Mouse (Mus musculus) left cerebral cortex, postnatal 14 days (tissue): ENCODE measurements around the gene Mpv17l. TPM values are rescaled to one million over a fixed set of nuclear protein-coding genes. Genes with fewer than 3 reads are reported as not detected.
A peak's percentile ranks its signal among the peaks of the same experiment; 100 is the strongest.
"Not testable (repeated sequence)": the region's sequence is repeated elsewhere in the genome, so short reads cannot be mapped to it uniquely, and the experiment has no call there.

ENCODE experiments used
- DNase-seq, 2 experiments: peaks; one replicate each; pipeline ENCODE4 v3.0.0; 2021 to 2022; ENCODE audit warnings: low spot score in 2 of 2, mixed read lengths in 1 of 2
- intact Hi-C: fragments of 180-260 bp; cut with DNase I; formaldehyde crosslinking; loops from one replicate; pipeline ENCODE4 v1.15.1; 2025
- total RNA-seq, 2 experiments: library from RNA; stranded (reverse); gene quantifications; 2 replicates each; pipeline ENCODE4 v1.2.3; 2021

Gene Mpv17l
- total RNA-seq, 2 experiments from 2014 or later = 69.6 to 70.1 TPM

DNA sequence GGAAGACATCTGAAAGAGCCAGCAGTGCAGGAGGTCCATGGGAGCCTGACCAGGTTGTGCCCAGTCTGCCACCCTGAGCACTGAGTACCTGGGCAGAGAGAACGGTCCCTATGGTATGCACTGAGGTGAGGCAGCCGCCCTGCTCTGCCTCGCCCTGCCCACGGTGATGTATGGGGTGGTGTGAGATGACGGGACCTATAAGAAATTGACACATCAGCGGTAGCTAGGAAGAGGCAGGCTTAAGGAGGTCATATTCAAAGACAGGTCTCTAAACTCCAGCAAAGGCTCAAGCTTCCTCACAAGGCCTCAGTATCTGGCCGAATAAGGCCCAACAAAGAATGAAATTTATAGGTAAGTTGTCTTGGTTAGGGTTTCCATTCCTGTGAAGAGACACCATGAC, 18.8 kb downstream of the Mpv17l start:
- DNase-seq = no peak
- intact Hi-C loops = no loop called here

DNA sequence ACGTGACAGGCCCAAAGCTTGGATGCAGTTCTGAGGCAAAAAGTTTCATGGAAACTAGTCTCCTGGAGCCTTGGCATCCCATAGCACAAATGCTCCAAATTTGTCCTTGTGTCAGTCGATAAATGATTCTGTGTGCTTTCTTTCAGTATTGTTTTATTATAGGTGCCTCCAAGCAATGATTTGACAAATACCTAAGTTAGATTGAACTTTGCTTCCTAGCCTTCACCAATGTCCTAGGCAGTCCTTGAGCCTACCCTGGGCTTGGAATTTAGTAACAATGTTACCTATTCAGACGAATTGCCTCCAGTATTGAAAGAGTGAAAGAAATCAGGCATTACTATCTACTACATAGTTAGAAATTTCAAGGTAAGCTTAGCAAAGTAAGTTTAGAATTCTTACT, 19.5 kb downstream of the Mpv17l start:
- intact Hi-C loops = not testable (repeated sequence)

DNA sequence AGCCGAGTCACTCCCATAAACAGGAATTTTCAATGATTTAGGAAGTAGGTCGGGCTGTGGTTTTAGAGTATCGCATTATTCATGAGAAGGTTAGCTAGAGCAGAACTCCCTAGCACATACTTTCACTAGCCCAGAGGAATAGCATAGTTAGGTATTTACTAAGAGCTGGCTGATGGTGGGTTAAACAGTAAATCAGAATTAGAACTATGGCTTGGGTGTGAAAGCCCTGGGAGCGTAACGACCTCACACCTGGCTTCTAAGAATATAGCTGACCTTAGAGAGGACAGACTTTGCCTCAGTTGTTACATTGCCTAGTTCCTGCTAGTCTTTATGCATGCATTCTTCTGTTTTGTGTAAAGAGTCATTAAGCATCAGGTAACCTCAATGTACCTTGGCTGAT, 20.0 kb downstream of the Mpv17l start:
- intact Hi-C loops, DNase-seq: not testable (repeated sequence)

More for the DNA sequence above, 19.5 kb downstream of the Mpv17l start:
- not testable (repeated sequence) for DNase-seq

DNA sequence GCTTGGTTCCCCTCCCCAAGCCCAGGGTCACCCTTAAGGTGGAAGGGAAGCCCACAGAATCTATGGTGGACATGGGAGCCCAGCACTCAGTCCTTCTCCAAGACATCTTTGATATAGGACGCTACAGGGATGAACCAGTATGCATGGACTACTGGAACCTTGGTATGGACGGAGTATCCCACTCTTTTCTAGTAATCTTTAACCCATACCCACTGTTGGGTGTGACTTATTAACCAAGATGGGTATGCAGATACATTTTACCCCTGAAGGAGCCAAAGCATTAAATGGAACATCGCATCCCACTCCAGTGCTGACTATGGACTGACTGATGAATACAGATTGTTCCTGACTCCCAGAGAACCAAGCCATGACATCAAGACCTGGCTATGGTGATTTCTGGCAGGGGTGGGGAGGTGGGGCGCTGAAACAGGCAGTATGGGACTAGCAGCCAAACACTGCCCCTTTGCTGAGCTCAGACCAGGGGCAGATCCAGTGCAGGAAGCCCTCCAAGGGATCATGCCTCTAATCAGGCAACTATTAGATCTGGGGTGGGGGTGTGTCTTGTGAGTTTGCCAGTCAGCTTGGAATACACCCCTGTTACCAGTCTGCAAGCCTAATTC, 24.6 kb downstream of the Mpv17l start:
- intact Hi-C loops = no loop called here
- no peak for DNase-seq

DNA sequence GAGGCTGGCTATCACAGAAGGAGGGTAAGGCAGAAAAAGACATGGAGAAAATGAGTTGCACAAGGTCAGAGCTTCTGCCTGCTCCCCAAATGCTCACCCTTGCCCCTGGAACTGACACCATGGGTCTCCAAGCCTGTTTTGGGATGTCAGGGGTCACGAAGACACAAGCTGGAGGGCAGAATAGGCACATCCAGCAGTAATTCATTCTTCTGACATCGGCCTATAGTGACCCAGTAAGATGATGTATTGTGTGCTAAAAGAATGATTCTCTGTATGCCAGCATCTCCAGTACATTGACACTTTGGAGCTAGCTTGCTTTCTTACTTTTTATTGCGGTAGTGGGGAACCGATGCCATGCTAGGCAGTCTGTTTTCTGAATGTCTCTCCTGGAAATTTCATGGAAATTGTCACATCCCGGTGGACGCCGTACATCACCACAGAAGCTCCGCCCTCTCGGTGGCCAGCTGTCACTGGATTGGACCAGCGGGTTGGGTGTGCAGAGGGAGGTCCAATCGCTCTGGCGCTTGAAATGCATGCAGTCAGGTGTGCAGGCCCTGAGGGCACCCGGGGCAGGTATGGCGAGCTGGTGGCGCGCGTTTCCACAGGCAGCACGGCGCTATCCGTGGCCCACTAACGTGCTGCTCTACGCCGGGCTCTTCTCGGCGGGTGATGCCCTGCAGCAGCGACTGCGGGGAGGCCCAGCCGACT, 37.3 kb downstream of the Mpv17l start:
- intact Hi-C loops = loop anchor here (5.0 kb wide), 1 partner anchor 47 kb away; the partner anchor contains the start of genes 2900011O08Rik and Ifitm7

DNA sequence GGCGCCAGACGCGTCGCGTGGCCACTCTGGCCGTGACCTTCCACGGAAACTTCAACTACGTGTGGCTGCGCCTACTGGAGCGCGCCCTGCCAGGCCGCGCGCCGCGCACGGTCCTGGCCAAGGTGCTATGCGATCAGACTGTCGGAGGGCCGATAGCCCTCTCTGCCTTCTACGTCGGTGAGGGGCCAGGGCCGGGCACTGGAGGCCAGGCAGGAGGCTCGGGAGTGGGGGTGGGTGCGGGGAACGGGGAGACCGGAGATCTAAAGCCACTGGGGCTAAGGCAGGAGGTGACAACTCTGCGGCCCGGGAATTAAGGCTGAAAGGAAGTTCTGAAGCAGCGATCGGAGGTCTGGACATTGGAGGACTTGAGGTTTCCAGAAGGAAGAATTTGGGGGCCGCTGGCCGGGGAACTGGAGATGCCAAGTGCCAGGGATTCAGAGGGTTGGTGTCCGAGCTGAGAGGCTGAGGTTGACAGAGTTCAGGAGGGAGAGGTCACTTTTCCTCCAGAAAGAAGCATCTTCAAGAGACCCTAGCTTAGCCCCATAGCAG, 38.0 kb downstream of the Mpv17l start:
- DNase-seq = no peak
- intact Hi-C loops = loop anchor here (5.0 kb wide), 1 partner anchor 46 kb away; the partner anchor contains the start of genes 2900011O08Rik and Ifitm7

More for the DNA sequence above, 37.3 kb downstream of the Mpv17l start:
- DNase-seq = peak; percentile 84 to 87

DNA sequence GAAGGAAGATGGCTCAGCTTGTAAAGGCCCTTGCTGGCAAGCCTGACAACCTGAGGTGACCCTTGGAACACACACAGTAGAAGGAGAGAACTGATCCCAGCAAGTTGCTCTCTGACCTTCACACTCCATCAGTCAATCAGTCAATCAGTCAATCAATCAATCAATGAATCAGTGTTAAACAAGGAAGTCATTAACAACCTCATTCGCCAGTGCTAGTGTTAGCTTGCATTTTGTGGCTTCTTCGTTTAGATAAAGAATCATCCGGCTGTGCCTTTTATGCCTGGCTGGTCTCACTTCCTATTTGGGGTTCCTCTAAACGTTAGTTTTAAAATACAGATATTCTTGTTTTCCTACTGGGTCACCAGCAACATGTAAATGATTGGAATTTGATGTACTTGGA, 41.2 kb downstream of the Mpv17l start:
- no peak for DNase-seq
- intact Hi-C loops = loop anchor here (5.0 kb wide), 1 partner anchor 43 kb away; the partner anchor contains the start of genes 2900011O08Rik and Ifitm7

DNA sequence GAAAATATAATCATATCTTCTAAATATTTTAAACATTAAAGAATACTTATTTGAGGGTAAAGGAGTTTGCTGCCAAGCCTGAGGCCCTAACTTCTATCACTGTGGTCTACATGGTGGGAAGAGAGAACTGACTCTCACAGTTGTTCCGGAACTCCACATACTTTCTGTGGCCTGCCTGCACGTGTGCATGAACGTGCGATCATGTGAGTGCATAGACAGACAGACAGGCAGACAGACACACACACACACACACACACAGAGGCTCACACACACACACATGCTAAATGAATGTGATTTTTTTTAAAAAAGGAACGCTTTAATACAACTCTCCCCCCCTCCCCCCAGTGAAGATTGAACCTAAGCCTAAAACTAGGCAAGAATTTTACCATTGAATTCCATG, 41.8 kb downstream of the Mpv17l start:
- no peak for DNase-seq
- intact Hi-C loops = loop anchor here (5.0 kb wide), 1 partner anchor 43 kb away; the partner anchor contains the start of genes 2900011O08Rik and Ifitm7

DNA sequence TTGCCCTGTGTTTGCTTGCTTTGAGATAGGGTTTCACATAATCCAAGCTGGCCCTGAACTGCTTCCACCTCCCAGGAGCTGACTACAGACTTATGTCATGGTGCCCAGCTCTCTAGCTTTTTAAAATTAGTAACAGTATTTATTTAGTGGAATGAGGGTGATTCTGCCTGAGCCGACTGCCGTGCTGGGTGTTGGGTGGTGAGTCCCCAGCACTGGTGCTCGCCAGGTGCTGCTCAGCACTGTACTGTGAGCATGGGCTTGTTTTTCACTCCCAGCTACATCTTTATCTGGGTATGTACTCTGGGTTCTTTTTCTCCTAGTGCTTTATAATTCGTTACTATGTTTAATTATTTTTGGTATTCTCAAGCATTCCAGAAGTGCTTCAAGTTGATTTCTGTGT, 42.2 kb downstream of the Mpv17l start:
- no peak for DNase-seq
- intact Hi-C loops = no loop called here

DNA sequence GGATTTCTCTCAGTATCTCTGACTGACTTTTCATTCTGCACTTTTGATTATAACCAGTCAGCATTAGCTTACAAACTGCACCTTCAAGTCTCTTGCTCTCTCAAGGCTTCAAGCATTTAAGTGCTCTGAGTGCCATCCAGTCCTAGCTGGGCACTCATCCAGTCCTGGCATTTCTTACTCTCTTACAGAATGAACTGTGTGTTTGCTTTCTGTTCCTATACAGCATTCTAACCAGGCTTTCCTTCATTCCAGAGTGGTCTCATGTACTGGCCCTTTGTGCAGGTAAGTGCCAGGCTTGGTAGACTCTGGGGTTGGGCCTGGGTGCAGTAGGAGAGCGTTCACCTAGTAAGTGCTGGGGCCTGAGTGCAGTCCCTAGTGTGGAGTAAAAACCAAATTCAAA, 43.3 kb downstream of the Mpv17l start:
- intact Hi-C loops = no loop called here
- no peak for DNase-seq

DNA sequence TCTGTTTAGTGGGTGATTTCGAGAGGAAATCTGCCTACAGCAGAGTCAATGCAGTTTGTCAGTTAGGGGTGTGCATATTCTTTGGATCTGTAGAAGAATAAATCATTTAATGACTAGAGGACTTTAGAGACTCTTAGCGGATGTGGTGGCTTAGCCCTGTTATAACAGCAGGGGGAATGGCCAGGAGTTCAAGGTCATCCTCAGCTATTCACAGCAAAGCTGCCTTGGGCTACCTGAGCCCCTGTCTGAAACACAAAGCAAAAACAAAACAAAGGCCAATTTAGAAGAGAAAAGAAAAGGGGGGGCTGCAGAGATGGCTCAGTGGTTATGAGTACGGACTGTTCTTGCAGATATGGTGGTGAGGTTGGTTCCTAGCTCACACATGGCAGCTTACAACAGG, 48.3 kb downstream of the Mpv17l start:
- DNase-seq = no peak
- intact Hi-C loops = no loop called here

DNA sequence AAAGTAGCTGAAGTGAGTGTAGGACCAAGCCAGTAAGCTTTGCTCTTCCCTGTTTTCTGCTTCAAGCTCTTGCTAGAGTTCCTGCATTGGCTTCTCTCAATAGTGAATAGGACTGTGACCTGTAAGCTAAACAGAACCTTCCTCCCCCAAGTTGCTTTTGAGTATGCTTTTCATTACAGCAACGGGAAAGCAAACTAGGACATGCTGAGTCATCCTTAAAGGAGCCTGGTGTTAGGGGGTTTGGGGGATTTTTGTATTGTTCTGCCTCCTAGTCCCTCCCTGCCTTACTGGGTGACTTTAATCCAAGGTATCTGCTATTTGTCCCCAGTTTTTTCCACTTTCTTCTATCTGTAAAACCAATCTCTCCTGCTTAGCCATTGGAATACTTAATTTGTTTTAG, 59.1 kb downstream of the Mpv17l start:
- no peak for DNase-seq
- intact Hi-C loops = no loop called here

DNA sequence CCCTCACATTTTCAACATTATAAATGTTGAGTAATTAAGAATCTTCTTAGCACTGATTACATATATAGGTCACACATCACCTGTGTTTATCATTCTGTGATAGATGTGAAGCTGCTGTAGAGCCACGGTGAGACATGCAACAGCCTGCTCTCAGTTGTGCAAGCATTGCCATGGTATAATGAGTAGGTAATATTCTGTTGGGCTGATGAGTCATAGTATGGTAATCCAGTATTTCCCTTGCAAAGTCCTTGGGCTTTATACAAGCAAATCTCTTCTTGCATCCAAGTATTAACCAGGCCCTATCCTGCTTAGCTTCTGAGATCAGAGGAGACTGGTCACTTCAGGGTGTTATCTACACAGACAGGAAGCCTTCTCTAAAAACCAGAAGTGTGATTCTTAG, 66.1 kb downstream of the Mpv17l start:
- intact Hi-C loops = no loop called here

DNA sequence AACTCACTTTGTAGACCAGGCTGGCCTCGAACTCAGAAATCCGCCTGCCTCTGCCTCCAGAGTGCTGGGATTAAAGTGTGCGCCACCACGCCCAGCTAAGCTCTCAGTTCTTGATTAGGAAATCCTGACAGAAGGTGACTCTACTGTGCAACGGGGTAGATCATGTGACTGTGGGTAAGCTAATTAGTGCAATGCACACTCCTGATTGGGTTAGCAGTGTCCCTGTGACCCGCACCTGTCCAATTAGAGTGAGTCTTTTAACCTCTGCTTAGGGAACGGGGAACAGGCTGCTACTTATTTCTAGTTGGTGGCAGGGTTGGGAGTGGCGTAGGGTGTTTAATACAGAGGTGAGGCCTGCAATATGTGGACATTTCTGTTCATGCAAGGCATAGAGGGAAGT, 69.1 kb downstream of the Mpv17l start:
- DNase-seq = no peak
- intact Hi-C loops = no loop called here

More for the DNA sequence above, 66.1 kb downstream of the Mpv17l start:
- DNase-seq = no peak

DNA sequence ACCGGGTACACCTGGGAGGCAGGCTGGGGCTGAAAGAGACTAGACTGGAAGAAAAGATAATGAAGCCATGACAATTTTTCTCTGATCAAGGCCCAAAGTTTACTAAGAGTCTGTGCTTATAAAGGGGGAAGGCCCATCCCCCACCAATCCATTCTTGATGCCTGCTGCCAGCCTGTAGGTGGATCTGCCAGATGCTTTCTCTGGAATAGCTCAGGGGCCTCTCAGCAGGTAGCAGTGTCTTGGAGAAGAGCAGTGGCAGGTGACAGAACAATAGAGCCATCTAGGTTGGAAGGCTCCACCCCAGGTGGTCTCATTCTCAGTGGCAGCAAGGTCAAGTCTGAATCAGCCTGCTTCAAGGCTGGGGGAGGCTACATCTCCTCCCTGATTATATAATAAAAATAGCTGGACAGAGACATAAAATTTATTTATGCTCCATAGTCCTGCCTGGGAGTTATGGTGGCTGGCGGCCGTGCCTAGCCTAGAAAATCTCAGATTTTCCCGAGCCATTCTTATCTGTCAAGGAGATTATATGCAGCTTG, 73.5 kb downstream of the Mpv17l start:
- intact Hi-C loops, DNase-seq: not testable (repeated sequence)

DNA sequence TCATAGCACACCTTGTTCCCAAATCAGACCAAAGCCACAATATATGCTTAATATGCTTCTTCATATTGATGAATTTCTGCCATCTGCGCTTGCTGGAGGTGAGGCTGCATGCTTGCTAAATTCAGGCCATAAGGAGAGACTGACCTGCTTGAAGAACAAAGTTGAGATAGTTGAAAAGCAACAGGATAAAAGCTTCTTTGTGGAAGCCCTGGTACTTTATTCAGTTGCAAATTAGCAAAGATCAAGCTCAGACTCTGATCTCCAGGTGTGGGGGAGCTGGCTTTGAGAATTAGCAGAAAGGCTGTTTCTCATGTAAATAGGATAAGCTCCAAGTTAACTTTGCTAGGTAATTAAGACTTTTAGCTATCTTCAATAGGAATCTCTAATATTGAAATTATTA, 74.1 kb downstream of the Mpv17l start:
- DNase-seq, intact Hi-C loops: not testable (repeated sequence)

DNA sequence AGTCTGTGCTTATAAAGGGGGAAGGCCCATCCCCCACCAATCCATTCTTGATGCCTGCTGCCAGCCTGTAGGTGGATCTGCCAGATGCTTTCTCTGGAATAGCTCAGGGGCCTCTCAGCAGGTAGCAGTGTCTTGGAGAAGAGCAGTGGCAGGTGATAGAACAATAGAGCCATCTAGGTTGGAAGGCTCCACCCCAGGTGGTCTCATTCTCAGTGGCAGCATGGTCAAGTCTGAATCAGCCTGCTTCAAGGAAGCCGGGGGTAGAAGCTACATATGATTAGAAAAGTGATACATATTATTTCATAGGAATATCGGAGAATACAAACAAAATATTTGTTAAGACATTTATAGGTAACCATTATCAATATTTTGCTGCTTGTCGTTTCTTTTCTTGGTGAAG, 78.8 kb downstream of the Mpv17l start:
- intact Hi-C loops = not testable (repeated sequence)

DNA sequence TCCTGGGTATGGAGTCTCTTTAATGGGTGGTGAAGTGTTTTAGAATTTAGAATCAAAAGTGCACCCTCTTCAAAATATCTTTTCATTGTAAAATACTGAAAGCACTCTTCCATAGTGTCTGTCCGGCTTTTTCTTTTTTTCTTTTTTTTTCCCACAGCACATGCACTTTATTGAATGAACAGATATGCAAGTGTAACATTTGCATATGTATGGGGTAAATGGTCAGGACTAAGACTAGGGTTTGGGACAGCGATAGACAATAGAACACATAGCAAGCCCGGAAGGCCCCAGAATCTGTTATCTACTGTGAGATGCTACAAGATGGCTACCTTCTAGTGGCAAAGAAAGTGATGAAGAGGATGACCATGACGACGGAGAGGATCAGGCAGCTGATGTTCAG, 80.2 kb downstream of the Mpv17l start:
- DNase-seq = no peak
- intact Hi-C loops = no loop called here

More for the DNA sequence above, 78.8 kb downstream of the Mpv17l start:
- DNase-seq = not testable (repeated sequence)

DNA sequence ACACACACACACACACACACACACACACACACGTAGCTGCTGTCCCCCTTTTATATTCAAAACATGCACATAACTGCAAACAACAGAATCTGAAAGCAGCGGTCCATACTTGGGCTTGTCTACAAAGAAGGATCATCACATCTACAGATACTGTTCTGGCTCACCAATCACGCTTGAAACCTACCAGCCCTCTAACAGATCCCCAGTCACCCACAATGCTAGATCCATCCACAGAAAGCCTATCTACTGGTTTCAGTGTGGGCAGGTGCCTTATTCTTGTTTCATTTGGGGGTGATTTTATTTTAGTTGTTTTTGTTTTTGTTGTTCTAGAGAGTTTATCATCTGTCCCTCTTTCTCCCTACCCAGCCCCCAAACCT, 83.2 kb downstream of the Mpv17l start:
- intact Hi-C loops = loop anchor here (5.0 kb wide), 1 partner anchor 44 kb away; no protein-coding TSS in a partner anchor

More for the DNA sequence above, 83.2 kb downstream of the Mpv17l start:
- DNase-seq = no peak
